11 mouse cellular contexts compared by ENCODE assay signal in the genomic region with DNA sequence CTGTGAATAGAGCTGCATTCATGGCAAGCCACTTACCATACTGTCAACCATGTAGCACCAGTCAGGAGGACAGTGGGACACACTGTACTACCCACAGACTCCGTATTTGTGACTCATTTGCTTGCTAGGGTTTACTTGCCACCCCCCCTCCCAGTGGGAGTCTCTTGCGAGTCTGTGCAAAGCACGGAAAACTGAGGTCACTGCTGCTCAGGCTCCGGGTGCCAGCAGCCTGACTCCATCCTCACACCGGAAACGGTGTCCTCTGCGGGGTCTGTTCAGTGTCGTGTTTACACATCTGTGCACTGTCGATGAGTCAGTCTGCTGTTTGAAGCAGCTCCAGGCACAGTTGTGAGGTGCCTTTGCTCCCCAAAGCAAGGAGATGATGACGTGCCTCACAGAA. TPM values are rescaled to one million over a fixed set of nuclear protein-coding genes. Genes with fewer than 3 reads are reported as not detected.
DNase-seq lines count a peak whose midpoint lies in the region; ATAC-seq and TF ChIP-seq lines count a peak whose summit lies in the region.
"Had no signal": no experiment of that assay in that cellular context is flagged by ENCODE, and none has a peak within 500 bp of the region (broad histone marks: within the 10 kb centered on the region; RNA-seq: fewer than 3 reads in every experiment).

No protein-coding gene starts in this region.

- H3K9ac ChIP-seq in kidney, embryonic 16.5 days (replicated peaks; ENCODE audit: low read length): no peak overlapping the region; the same call in 1 of the 2 replicates
- H3K9ac ChIP-seq in hindbrain, postnatal 0 days (replicated peaks; ENCODE audit: low read length): no peak overlapping the region
- H3K9ac ChIP-seq: embryonic facial prominence, embryonic 13.5 days had no signal

- no peak overlapping the region for H3K4me3 ChIP-seq in kidney, embryonic 16.5 days (ENCODE audit: low read length)
- no peak overlapping the region for H3K4me3 ChIP-seq in hindbrain, postnatal 0 days (ENCODE audit: low read length)
- H3K4me3 ChIP-seq: embryonic facial prominence, embryonic 13.5 days had no signal

- peaks cover 59% of the 10 kb centered on the region for H3K4me1 ChIP-seq in kidney, embryonic 16.5 days (ENCODE audit: insufficient read depth, low read length)
- H3K4me1 ChIP-seq in hindbrain, postnatal 0 days (ENCODE audit: insufficient read depth, low read length): no peaks in the 10 kb centered on the region

- peak; percentile 32; the same call in 1 of the 2 replicates for ATAC-seq in kidney, embryonic 16.5 days (ENCODE audit: low FRiP score, low TSS enrichment)
- no peak for ATAC-seq in hindbrain, postnatal 0 days

- intact Hi-C loops in heart, postnatal 36 days (cut with DNase I): no loop called here

- no peak for DNase-seq in kidney, adult 18-20 months
- DNase-seq in adrenal gland, postnatal 25 days: peak; percentile 42
- peak; percentile 41 to 43 for DNase-seq in heart, postnatal 36 days
- peak; percentile 65 to 85 for DNase-seq in lung, postnatal 4 days
- no peak for DNase-seq in cerebellum, postnatal 4 days (ENCODE audit: low spot score in 2 of 2)
- no peak for DNase-seq in embryo, embryonic 11 days
- DNase-seq in hindbrain, postnatal 0 days (ENCODE audit: low spot score): no peak

- no peaks in the 10 kb centered on the region for H3K27me3 ChIP-seq in kidney, embryonic 16.5 days (ENCODE audit: insufficient read depth, low read length)
- no peaks in the 10 kb centered on the region for H3K27me3 ChIP-seq in hindbrain, postnatal 0 days (ENCODE audit: insufficient read depth, low read length)
- H3K27me3 ChIP-seq: embryonic facial prominence, embryonic 13.5 days had no signal

- no peak overlapping the region for H3K4me2 ChIP-seq in kidney, embryonic 16.5 days (replicated peaks; ENCODE audit: low read depth, low read length)
- H3K4me2 ChIP-seq in hindbrain, postnatal 0 days (ENCODE audit: low read depth, low read length): no peak overlapping the region
- H3K4me2 ChIP-seq: embryonic facial prominence, embryonic 13.5 days had no signal

- no peaks in the 10 kb centered on the region for H3K36me3 ChIP-seq in kidney, embryonic 16.5 days (ENCODE audit: insufficient read depth, low read length)
- no peaks in the 10 kb centered on the region for H3K36me3 ChIP-seq in hindbrain, postnatal 0 days (ENCODE audit: insufficient read depth, low read length)
- H3K36me3 ChIP-seq: G1E had no signal

- WGBS in kidney, embryonic 16.5 days: 51% methylated on average over 10 of the region's 10 CpGs
- 80% methylated on average over 10 of the region's 10 CpGs for WGBS in hindbrain, postnatal 0 days

- no peak overlapping the region for H3K27ac ChIP-seq in kidney, embryonic 16.5 days (ENCODE audit: low read length)
- H3K27ac ChIP-seq in hindbrain, postnatal 0 days: no peak overlapping the region
- H3K27ac ChIP-seq: embryonic facial prominence, embryonic 13.5 days; macrophage had no signal

- no peak for TF ChIP-seq CTCF in hindbrain, postnatal 0 days (IDR thresholded peaks at IDR 0.05; ENCODE audit: low read depth)

- no peaks in the 10 kb centered on the region for H3K9me3 ChIP-seq in kidney, embryonic 16.5 days (ENCODE audit: low read length)
- H3K9me3 ChIP-seq in hindbrain, postnatal 0 days (ENCODE audit: low read length): no peaks in the 10 kb centered on the region
- H3K9me3 ChIP-seq: embryonic facial prominence, embryonic 13.5 days; G1E had no signal

RNA-seq across cellular contexts. Expression of gene Creb3l2, which starts 43.0 kb away (rescaled TPM):
- 31.7 and 34.9 TPM in 2 replicates for polyA plus RNA-seq in kidney, embryonic 16.5 days (2015; fragmentation: Nextera tagmentation; extraction: Ambion mirVana)
- 78.9 and 95.9 TPM in 2 replicates for total RNA-seq in adrenal gland, postnatal 25 days (2021)
- total RNA-seq in heart, postnatal 36 days (2021): 10 to 100 TPM; 21.5 to 22.6 TPM
- total RNA-seq in hindbrain, postnatal 0 days (2014; rRNA removed): 5.5 and 6.3 TPM in 2 replicates
- 1.9 and 2.2 TPM in 2 replicates for polyA plus RNA-seq in hindbrain, postnatal 0 days (2015; fragmentation: Nextera tagmentation; extraction: Ambion mirVana)
- polyA plus RNA-seq: G1E had no signal

Comparison
In these comparisons a context has a peak if more than half of its experiments do, and no peak if none do; other contexts are left out.
1. DNase-seq: peak in adrenal gland, postnatal 25 days (single experiment), heart, postnatal 36 days (2 of 2) and lung, postnatal 4 days (2 of 2); none in kidney, adult 18-20 months (single experiment), cerebellum, postnatal 4 days (0 of 2), embryo, embryonic 11 days (single experiment) and hindbrain, postnatal 0 days (single experiment).